Mouse (Mus musculus) frontal cortex, adult 2 months (tissue): ENCODE measurements around the gene Usp26. TPM values are rescaled to one million over a fixed set of nuclear protein-coding genes. Genes with fewer than 3 reads are reported as not detected.

Experiments used
- DNase-seq, 2 experiments: peaks; one replicate each; pipeline ENCODE4 v3.0.0; 2022; ENCODE audit warnings: low spot score in 1 of 2; ENCODE audit errors: extremely low spot score in 1 of 2
- polyA plus RNA-seq: library from polyadenylated mRNA; depleted of rRNA; stranded (reverse); fragments of >200 nt; gene quantifications from 2 replicates; pipeline ENCODE4 v1.2.3, GENCODE M21; 2012; rRNA removed

The Usp26 gene
- not detected in 2 replicates for polyA plus RNA-seq

- DNase-seq = no peak
Measured at GRCm38 (mm10) chrX:51801133-51801532, at the start of gene Usp26. Gene Usp26 (minus strand): TSS chrX:51801233.

- no peak for DNase-seq
Measured at GRCm38 (mm10) chrX:51814466-51815247, 13.6 kb upstream of the Usp26 start.

GRCm38 (mm10) chrX:51767457-51767856 lies 33.6 kb downstream of the Usp26 start:
- DNase-seq = peak in 1 of 2 experiments; percentile 11

- DNase-seq = peak in 1 of 2 experiments; percentile 78
Measured at GRCm38 (mm10) chrX:51736450-51736849, 64.6 kb downstream of the Usp26 start.

- no peak for DNase-seq
Measured at GRCm38 (mm10) chrX:51714086-51714745, 86.8 kb downstream of the Usp26 start.

- DNase-seq = no peak
Measured at GRCm38 (mm10) chrX:51712996-51713395, 88.0 kb downstream of the Usp26 start.

Other genes with a start within 250 kb of the Usp26 start
- 19.7 and 21.3 TPM in 2 replicates for gene Hs6st2, start 119.4 kb downstream of the Usp26 start, polyA plus RNA-seq
- not detected in 2 replicates for gene 1700080O16Rik, start 171.5 kb upstream of the Usp26 start, polyA plus RNA-seq